Mouse (Mus musculus): ENCODE results near the gene Ptpa.

Ptpa gene

DNA sequence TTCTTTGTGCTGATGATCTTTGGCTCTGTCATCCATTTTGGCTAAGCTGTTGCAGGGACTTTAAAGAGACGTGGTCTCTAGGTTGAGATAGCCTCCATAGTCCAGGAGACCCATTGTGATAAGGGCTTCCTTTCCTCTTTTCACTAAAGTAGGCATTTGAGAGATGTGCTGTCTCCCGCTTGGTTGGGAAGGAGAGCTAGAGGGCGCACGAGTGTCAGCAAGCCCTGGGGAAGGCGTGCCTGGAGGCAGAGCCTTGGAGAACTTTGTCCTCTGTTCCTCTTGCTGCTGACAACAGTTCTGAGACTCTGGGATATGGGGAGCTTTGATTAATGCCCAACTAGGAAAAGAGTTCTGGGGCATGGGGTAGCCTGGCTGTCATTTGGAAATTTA is 20.3 kb downstream of the Ptpa start:
- CTCF ChIA-PET: interaction anchor here (0.9 to 1.4 kb wide), 5 partner anchors 14 to 448 kb away, joined by 3 to 7 read pairs (median 3); no protein-coding TSS in a partner anchor

DNA sequence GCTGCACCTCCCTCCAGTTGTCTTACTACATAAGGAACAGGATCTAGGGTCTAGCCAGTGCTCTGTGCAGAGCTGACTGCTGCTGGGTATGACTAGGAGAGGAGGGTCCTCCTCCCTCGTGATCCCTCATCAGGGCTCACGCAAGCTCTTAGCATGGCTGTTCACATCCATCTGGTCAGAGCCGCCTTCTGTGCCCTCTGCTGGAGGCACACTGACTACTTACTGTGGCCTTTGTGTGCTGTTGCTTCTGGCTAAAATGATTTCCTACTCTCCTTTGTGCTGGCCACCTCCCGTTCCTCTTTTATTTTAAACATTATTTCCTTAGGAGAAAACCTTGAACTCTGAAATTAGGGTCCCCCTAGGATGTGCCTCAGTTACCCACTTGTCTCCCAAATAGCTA is 21.0 kb downstream of the Ptpa start:
- CTCF ChIA-PET: interaction anchor here (0.9 to 1.4 kb wide), 3 partner anchors 358 to 448 kb away, joined by 3 to 5 read pairs (median 4); no protein-coding TSS in a partner anchor

DNA sequence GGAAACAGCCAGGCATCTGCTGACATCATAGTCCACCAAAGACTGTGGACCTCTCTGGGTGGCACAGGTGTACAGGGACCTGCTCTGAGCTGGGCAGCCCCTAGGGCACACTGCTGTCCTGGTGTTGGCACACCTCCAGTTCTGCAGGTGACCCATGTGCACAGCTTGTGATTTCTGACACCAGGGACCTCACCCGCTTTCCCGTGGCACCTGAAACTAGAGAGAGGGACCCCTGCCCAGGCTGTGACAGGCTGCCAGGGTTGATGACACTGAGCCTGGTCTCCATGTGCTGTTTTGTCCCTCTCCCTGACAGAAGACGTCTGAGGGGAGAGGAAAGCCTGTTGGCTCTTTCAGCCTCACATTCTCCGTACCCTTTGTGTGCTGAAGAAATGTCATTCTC is 22.0 kb downstream of the Ptpa start:
- CTCF ChIA-PET: interaction anchor here (1.4 kb wide), 1 partner anchor 357 kb away, joined by 5 read pairs; no protein-coding TSS in a partner anchor

DNA sequence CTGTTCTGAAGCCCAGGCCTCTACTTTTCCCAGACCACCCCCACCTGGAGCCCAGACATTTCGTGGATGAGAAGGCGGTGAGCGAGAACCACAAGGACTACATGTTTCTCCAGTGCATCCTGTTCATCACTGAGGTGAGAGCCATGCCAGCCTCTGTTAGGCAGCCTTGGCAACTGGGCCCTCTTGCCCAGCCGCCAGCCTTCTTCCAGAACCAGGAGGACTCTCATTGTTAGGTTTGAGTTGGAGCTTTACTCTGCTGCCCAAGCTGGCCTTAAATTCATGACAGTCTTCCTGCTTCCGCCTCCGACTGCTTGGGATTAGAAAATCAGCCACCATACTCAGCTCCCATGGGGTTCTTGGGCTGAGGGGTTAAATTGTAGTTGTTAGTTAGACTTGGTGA is 23.8 kb downstream of the Ptpa start:
- CTCF ChIA-PET: interaction anchor here (1.6 kb wide), 1 partner anchor 355 kb away, joined by 4 read pairs; no protein-coding TSS in a partner anchor

DNA sequence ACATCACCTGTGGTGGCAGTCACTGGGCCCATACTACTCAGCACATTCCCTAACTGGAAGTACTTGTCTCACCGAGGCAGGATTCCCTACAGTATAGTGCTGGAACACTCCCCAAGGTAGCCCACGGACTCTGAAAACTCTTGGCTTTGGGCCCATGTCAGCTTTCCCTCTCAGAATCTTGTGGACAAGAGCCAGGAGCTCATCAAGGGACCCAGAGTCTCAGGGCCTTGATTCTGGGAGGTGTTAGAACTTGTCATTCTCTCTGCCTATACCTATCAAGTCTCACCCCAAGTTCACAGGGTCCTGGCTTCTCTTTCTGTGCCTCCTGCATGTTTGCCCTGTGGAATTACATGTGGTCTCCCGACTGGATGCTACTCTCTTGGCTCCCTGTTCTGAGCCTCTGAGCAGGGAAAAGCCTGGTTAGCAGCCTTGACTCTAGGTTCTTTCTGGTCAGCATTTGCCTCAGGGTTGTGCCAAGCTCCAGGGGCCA is 24.4 kb downstream of the Ptpa start:
- CTCF ChIA-PET: interaction anchor here (1.1 to 1.6 kb wide), 2 partner anchors 10 to 354 kb away, joined by 3 to 4 read pairs; no protein-coding TSS in a partner anchor

DNA sequence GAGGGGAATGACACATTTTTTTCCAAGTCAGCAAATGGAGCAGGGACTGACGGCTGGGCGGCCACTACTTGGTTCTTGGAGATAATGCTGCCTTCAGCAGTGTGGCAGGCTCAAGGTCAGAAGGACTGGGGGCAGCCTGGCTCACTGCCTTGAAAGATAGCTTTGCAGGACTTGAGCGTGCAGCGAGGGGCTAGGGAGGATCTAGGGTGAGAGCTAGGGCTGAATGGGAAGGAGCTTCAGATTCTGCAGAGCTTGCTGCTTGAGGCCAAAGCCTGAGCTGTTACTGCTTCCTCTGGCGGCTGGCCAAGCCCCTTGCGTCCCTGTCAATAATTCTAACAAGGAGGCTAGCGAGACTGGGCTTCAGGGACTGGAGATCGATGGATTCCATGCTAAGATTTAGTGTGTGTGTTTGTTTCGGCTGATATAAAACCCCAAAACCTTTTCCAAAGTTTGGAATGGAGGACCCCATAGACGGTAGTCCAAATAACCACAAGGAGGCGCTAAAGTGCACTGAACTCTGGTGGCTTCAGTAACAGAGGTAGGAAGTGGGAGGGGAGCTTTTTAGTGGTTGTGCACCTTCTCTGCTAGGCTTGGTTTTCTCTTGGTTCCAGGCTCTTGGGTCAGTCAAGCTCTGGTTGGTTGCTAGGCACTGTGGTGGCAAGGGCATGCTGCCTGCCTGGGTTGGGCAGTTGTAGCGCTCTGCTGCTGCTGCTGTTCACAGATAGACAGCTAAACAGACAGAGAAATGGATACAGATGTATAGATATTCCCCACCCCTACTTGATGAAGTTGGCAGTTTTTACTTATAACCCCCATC is 25.1 kb downstream of the Ptpa start:
- CTCF ChIA-PET: interaction anchor here (0.6 to 1.9 kb wide), 4 partner anchors 9 to 390 kb away, joined by 3 to 30 read pairs (median 8); no protein-coding TSS in a partner anchor

DNA sequence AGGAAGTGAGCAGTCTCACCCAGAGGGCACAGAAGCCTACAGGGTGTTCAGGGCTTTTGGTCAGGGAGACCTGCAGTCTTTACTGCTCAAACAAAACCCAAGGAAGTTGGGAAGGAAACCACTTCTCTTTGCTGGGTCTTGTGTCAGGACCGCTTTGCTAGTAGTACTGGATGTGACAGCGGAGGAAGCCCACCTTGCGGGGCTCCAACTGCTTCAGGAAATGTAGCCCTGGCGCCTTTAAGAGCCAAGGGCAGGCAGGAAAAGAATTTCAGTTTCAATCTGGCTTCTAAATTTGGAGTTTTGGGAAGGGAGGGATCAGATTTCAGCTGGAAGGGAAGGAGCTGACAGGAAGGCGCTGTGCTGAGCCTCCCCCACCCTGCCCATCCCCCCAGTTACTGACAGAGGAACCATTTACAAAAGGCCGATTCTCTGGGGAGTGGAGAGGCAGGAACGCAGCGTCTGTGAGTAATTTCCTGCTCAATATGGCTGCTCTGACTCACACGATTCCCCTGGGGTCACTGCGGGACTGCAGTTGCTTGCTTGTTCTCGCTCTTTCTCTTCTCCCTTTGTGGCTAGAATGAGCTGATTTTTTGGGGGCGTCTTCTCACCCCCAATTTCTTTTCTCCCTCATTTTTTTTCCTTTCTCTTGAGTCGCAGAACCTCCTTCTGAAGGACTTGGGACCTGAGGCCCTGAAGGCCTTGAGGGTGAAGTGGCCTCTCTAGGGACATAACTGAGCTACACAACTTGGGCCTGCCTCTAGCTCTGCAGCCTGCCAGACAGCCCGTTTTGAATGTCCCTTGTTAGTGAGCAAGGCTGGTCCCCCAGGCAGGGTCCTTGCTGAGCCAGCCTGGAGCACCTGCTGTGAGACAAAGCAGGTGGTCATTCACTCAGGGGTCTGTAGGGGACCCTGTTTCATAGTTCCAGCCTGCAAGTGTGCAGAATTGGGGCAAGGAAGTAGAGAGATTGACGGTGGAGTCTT is 26.0 kb downstream of the Ptpa start:
- CTCF ChIA-PET: interaction anchor here (0.6 to 1.9 kb wide), 3 partner anchors 8 to 390 kb away, joined by 3 to 30 read pairs (median 11); no protein-coding TSS in a partner anchor

DNA sequence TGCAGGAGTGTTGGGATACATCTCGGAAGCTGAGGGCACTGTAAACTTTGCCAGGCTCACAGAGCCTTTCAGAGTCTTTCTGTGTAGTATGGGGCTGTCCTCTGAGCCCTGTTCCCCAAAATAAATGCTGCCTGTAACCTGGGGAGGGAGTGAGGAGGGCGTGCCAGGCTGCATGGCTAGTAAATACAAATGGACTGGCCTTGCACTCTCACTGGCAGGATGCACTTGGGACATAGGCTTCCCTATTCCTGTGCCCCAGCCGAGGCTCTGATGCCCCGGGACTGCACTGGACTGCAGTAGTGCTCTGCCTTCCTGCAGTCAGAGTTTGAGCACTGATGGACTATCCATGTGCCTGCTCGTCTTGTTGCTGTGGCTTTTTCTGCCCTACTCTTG is 26.7 kb downstream of the Ptpa start:
- CTCF ChIA-PET: interaction anchor here (1.9 kb wide), 1 partner anchor 26 kb away, joined by 30 read pairs; no protein-coding TSS in a partner anchor

DNA sequence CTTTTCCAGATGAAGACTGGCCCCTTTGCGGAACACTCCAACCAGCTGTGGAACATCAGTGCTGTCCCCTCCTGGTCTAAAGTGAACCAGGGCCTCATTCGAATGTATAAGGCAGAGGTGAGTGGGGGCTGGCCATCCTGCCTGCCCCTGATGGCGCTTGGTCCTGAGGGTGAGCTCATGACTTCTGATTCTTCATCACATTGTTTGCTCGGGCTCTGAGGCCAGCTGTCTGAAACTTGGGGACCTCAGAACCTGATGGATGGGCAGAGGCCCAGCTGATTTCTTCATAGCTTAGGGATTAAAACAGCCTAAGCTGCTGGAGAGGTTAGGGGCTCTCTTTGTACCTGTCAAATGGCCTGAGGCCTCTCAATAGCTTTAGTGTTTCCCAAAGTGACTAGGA is 27.4 kb downstream of the Ptpa start:
- CTCF ChIA-PET: interaction anchor here (0.6 to 0.9 kb wide), 2 partner anchors 24 to 26 kb away, joined by 3 read pairs; no protein-coding TSS in a partner anchor

DNA sequence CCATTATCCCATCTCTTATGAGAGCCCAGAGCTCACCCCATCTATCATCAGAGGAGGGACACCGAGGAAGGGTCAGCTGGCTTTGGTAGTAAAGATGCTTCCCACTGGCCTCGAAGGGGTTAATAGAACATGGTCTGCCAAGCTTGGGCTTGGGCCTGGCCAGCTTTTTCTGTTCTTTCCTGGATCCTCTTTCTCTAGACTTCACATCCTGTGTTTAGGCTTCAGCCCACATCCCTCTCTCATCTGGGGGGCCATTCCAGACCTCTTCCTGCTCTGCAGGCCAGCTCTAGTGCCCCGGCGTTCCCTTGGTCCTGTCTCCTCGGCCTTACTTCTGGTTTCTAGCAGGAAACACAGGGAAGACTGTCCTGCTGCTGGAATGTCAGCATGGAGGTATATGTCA is 28.2 kb downstream of the Ptpa start:
- CTCF ChIA-PET: interaction anchor here (0.5 to 0.6 kb wide), 3 partner anchors 25 to 100 kb away, joined by 3 to 11 read pairs (median 5); no protein-coding TSS in a partner anchor

DNA sequence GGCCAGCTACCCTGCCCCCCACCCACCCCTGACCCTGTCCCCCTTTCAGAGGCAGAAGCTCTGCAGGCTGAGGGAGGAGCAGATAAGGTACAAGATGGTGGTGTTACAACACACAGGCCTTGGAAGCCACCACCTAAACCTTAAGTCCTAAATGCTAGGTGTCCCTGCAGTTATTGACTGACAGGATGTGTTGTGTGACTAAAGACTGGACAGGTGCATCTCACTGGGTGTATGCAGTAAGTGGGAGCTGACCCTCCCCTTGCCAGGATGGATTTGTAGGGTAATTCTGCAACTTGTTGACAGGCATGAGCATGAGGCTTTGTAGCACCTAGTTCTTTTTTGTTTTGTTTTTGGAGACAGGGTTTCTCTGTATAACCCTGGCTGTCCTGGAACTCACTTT is 28.6 kb downstream of the Ptpa start:
- CTCF ChIA-PET: no interaction called here

DNA sequence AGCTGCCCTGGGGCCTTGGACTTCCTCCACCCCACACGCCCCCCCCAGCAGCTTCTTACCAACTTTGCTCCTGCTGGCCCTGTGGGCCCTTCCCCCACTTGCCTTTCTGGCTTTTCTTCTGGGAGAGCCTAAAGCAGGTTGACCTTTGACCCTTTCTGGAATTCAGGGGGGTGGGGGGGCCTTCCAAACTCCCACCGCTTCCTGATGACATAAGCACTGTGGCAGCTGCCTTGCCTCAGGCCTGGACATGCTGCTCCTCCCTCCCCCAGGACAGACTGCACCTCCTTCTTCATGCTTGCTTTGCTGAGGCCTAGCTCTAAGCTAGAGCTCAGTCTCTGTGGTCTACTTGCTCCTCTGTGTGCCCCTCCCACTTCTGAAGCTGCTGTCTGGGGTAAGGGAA is 29.5 kb downstream of the Ptpa start:
- CTCF ChIA-PET: interaction anchor here (0.7 kb wide), 1 partner anchor 29 kb away, joined by 3 read pairs; no protein-coding TSS in a partner anchor

DNA sequence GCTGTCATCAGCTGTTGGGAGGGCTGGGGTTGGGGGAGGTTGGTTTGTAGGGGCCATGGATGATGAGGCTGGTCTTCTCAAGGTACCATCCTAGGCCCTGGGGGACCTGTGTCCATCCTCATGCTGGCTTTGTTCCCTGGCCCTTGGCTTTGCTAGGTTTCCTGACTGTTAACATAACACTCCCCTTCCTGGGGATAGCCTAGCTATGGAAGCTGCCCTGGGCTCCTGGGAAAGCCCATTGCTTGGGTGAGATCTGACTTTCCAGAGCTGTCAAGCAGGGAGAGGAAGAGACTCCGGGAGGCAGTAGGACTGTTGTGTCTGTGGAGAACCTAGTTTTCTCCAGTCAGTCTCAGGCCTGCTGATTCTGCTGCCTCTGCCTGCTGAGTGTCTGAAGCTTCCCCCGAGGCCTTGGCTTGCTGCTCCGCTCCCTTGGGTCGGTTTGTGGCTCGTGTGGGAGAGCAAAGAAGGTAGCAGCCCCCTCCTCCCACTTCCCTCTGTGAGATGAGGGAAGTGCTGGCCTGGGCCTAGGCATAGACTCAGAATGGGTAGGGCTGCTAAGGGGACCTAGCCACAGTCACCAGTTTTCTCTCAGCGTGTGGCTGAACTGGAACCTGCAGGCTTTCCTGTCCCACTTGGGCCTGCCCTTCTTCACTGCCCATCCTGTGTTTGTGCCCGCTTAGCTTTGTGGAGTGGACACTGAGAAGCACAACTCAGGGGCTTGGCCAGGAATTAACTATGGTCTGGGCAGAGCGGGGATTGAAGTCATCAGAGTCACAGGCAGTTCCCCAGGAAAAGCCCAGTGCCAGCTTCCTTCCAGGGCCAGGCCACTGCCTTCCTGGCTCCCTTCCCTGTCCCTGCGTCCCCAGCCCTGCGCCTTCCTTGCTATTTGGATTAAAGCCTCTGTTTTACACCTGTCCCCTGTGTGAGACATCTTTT is 31.3 kb downstream of the Ptpa start:
- CTCF ChIA-PET: interaction anchor here (0.5 to 0.6 kb wide), 2 partner anchors 14 to 30 kb away, joined by 3 to 11 read pairs; no protein-coding TSS in a partner anchor

DNA sequence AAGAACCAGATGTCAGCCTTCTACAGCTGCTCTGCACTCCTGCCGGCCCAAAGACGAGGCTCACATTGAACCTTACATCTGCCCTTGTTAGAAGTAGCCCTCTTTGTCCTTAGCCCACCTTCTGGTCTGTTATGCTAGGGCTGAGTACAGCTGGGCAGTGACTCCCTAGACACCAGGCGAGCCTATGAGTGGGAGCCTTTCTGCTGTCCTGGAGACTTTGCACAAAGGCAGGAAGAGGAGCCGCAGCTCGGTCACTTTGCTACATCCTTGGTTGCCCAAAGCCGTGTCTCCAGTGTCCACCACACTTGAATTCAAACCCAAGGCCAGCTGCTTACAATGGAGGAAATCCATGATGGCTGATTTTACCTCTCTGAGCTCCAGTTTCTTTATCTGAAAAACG is 32.5 kb downstream of the Ptpa start:
- CTCF ChIA-PET: no interaction called here

DNA sequence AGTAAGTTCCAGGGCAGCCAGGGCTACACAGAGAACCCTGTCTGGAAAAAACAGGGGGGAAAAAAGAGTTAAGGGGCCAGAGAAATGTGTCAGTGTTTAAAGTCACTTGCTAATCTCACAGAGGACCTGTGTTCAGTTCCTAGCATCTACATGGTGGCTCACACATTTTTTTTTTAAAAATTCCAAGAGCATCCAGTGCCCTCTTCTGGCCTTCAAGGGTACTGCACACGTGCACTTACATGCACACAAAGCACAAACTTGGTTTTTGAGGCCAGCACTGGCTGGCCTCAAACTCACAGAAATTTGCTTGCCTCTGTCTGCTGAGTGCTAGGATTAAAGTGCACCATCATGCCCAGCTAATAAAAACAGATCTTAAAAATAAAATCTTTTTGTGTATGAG is 34.7 kb downstream of the Ptpa start:
- CTCF ChIA-PET: no interaction called here

DNA sequence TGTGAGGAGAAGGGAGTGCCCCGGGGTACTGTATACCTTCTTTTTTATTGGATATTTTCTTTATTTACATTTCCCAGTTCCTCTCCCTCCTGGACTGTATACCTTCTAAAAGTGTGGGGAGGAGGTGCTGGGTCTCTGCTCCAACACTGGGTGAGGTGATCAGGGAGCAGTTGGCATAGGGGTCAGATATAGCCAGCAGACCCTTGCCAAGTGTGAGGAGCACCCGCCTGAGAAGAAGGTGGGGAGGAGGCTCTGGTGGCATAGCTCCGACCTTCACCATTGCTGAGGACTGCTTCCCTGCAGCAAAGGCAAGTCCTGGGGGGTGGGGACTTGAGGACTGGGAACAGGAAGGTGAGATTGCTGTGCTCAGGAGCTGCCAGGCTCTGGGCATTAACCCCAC is 35.7 kb downstream of the Ptpa start:
- CTCF ChIA-PET: no interaction called here

DNA sequence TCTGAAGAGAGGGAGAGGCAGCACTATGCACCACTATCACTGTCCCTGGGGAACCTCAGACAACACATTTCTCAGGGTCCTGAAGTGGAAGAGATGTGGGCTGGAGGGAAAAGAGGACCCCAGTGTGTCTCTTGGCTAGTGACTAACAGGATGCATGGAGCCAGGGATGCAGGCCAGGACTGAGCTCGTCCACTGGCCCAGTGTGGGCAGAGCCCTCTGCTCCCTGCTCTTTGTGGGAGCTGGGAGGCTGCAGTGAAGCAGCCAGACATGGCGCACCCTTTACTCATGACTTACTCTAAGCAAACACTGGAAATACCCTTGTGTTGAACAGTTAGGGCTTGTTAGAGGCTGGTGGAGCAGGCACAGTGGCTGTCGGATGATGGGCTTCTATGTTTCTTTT is 37.7 kb downstream of the Ptpa start:
- CTCF ChIA-PET: no interaction called here

DNA sequence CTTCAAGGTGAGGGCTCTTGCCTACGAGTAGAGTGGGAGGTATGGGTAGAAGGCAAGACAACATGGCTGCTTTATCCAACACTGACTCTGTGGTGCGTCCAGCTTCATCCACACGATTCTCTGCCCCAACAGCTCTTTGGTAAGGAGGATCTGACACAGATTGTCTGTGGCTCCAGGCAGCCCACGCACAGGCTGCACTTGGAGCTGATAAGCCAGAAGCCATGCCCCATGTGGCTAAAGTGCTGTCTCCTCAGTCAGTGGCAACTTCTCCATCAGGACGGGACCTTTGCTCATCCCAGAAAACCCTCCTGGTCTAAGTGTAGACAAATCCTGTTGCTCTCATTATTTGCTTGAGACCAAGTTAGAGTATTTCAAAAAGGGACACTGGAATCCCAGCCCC is 38.7 kb downstream of the Ptpa start:
- CTCF ChIA-PET: interaction anchor here (0.9 kb wide), 1 partner anchor 9 kb away, joined by 6 read pairs; no protein-coding TSS in a partner anchor

DNA sequence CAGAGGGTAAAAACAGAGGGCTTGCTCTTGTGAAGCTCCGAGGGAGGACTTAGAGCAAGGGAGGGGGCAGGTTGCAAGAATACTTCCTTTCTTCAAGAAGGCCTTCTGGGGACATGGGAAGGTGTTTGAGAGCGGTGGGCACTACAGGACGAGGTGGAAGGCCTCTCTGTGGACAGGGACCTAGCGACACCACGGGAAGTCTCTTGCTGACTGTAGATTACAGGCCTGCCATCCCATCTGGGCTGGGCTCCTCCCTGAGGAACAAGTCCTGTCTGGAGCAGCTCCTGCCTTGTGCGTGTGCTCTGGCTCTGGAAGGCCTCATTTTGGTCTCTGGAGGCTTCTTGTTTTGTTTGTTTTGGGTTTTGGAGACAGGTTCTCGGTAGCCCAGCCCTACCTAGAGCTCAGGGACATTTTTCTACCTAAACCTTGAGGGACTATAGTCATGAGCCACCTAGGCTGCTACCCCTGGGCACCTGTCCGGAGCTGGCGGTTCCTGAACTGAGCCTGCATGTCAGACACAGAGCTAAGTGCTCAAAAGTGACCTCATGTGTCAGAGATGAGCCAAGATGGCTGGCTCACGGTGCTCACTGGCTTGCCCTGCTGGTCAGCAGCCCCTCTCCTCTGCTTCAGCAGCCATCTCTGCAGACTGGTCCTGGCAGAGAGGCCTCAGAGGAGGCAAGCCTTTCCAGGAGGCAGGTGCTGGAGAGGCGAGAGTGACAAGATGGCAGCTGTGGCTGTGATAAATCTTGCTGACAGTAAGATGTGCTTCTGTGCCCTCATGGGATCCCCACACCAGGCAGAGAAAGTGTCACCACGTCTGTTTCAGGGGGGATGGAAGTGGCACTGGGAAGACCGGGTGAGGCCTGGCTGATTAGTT is 40.5 kb downstream of the Ptpa start:
- CTCF ChIA-PET: no interaction called here

Data from spleen, embryonic (tissue).